25 mouse cellular contexts compared by ENCODE assay signal in the genomic region with DNA sequence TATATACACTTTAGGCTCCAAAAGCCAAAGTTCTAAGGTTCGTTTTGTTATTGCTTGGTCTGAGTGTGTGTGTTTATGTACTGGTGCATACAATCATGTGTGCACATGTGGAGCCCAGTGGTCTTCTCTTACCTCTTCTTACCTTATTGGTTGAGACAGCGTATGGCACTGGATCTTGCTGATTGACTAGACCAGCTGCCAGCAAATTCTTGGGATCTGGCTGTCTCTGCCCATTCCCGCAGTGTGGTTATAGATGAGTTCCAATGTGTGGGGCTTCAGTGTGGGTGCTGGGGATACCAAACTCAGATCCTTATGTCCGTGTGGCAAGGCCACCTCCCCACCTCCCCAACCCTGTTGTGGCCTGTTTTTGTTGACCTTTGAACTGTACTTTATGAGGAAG. TPM values are rescaled to one million over a fixed set of nuclear protein-coding genes. Genes with fewer than 3 reads are reported as not detected.
A peak's percentile ranks its signal among the peaks of the same experiment; 100 is the strongest.
DNase-seq lines count a peak whose midpoint lies in the region; ATAC-seq and TF ChIP-seq lines count a peak whose summit lies in the region.
"Had no signal": no experiment of that assay in that cellular context is flagged by ENCODE, and none has a peak within 500 bp of the region (broad histone marks: within the 10 kb centered on the region; RNA-seq: fewer than 3 reads in every experiment).

No protein-coding gene starts in this region.

- no peaks in the 10 kb centered on the region for H3K36me3 ChIP-seq in liver, adult 2 months (ENCODE audit: control insufficient read depth, insufficient read depth, low read length)
- H3K36me3 ChIP-seq in liver, embryonic 11.5 days (ENCODE audit: control insufficient read depth, insufficient read depth, low read length): no peaks in the 10 kb centered on the region
- H3K36me3 ChIP-seq in intestine, embryonic 15.5 days: no peaks in the 10 kb centered on the region
- no peaks in the 10 kb centered on the region for H3K36me3 ChIP-seq in myocyte (ENCODE audit: control insufficient read depth, insufficient read depth)
- H3K36me3 ChIP-seq: embryonic facial prominence, embryonic 12.5 days; embryonic facial prominence, embryonic 15.5 days; G1E; hindbrain, embryonic 12.5 days had no signal

- peak overlapping the region; percentile 17; the same call in 1 of the 2 replicates for H3K9ac ChIP-seq in liver, adult 2 months (ENCODE audit: low read depth, low read length)
- H3K9ac ChIP-seq in liver, embryonic 11.5 days (ENCODE audit: low read depth, low read length): no peak overlapping the region
- no peak overlapping the region for H3K9ac ChIP-seq in intestine, embryonic 15.5 days
- H3K9ac ChIP-seq: embryonic facial prominence, embryonic 12.5 days; embryonic facial prominence, embryonic 15.5 days; forebrain, postnatal 0 days; hindbrain, embryonic 12.5 days had no signal

- H3K9me3 ChIP-seq in liver, embryonic 11.5 days (ENCODE audit: control insufficient read depth, low read length): peaks cover 1% of the 10 kb centered on the region; the same call in 1 of the 2 replicates
- 0 out of 2 replicates have a peak, but pooled peaks cover under 1% of the 10 kb centered on the region for H3K9me3 ChIP-seq in intestine, embryonic 15.5 days
- H3K9me3 ChIP-seq: embryonic facial prominence, embryonic 15.5 days had no signal

- WGBS in liver, adult 2 months: 19% methylated on average over 4 of the region's 4 CpGs
- WGBS in liver, embryonic 11.5 days: 81% methylated on average over 4 of the region's 4 CpGs
- WGBS in intestine, embryonic 15.5 days: 76% methylated on average over 4 of the region's 4 CpGs

- no peak overlapping the region for H3K4me3 ChIP-seq in liver, adult 2 months (ENCODE audit: insufficient read depth, low read depth, low read length)
- H3K4me3 ChIP-seq in liver, embryonic 11.5 days (ENCODE audit: low read depth, low read length): no peak overlapping the region
- no peak overlapping the region for H3K4me3 ChIP-seq in intestine, embryonic 15.5 days (replicated peaks)
- no peak overlapping the region for H3K4me3 ChIP-seq in myocyte
- H3K4me3 ChIP-seq: embryonic facial prominence, embryonic 12.5 days; embryonic facial prominence, embryonic 15.5 days; gastrocnemius, adult 2 months; hindbrain, embryonic 12.5 days had no signal

- H3K4me1 ChIP-seq in liver, adult 2 months (ENCODE audit: control insufficient read depth, insufficient read depth, low read length): peaks cover 25% of the 10 kb centered on the region
- peaks cover 13% of the 10 kb centered on the region for H3K4me1 ChIP-seq in liver, embryonic 11.5 days (replicated peaks; ENCODE audit: control insufficient read depth, insufficient read depth, low read length)
- H3K4me1 ChIP-seq in intestine, embryonic 15.5 days (replicated peaks): 0 out of 2 replicates have a peak, but pooled peaks cover 4% of the 10 kb centered on the region
- H3K4me1 ChIP-seq: embryonic facial prominence, embryonic 12.5 days; embryonic facial prominence, embryonic 15.5 days; hindbrain, embryonic 12.5 days had no signal

- H3K27me3 ChIP-seq in liver, adult 2 months (ENCODE audit: control insufficient read depth, insufficient read depth, low read length): no peaks in the 10 kb centered on the region
- H3K27me3 ChIP-seq in liver, embryonic 11.5 days (replicated peaks; ENCODE audit: control insufficient read depth, insufficient read depth, low read length): no peaks in the 10 kb centered on the region
- no peaks in the 10 kb centered on the region for H3K27me3 ChIP-seq in intestine, embryonic 15.5 days (replicated peaks)
- no peaks in the 10 kb centered on the region for H3K27me3 ChIP-seq in myocyte (ENCODE audit: control insufficient read depth, insufficient read depth, insufficient read length)
- H3K27me3 ChIP-seq: CH12.LX; embryonic facial prominence, embryonic 12.5 days; embryonic facial prominence, embryonic 15.5 days; Patski had no signal

- H3K79me2 ChIP-seq in liver, adult 2 months (ENCODE audit: control insufficient read depth, insufficient read depth, low read length): no peaks in the 10 kb centered on the region
- no peaks in the 10 kb centered on the region for H3K79me2 ChIP-seq in myocyte (ENCODE audit: control insufficient read depth, insufficient read depth)

- TF ChIP-seq CTCF in liver, adult 2 months (IDR thresholded peaks at IDR 0.05; ENCODE audit: low read depth, low read length): no peak

- no peak for TF ChIP-seq POLR2A in liver, adult 2 months (IDR thresholded peaks at IDR 0.05; ENCODE audit: extremely low read depth, insufficient read depth, low read length)
- no peak for TF ChIP-seq POLR2A in myocyte (IDR thresholded peaks at IDR 0.05; ENCODE audit: insufficient read length, low read depth)

- peak overlapping the region; percentile 96 for H3K27ac ChIP-seq in liver, adult 2 months (replicated peaks; ENCODE audit: insufficient read depth, low read depth, low read length)
- H3K27ac ChIP-seq in liver, embryonic 11.5 days (ENCODE audit: low read depth, low read length): no peak overlapping the region
- peak overlapping the region; percentile 64; the same call in 1 of the 2 replicates for H3K27ac ChIP-seq in intestine, embryonic 15.5 days
- H3K27ac ChIP-seq: embryonic facial prominence, embryonic 12.5 days; embryonic facial prominence, embryonic 15.5 days; gastrocnemius, adult 2 months; hindbrain, embryonic 12.5 days had no signal

- no peak for ATAC-seq in liver, embryonic 11.5 days (replicated peaks; ENCODE audit: low FRiP score)
- no peak for ATAC-seq in intestine, embryonic 15.5 days
- ATAC-seq: Patski had no signal

- H3ac ChIP-seq in myocyte (ENCODE audit: control insufficient read depth, insufficient read length): no peak overlapping the region

- DNase-seq in kidney, adult 18-20 months: peak; percentile 16
- DNase-seq in kidney, postnatal 4 days: no peak
- DNase-seq in liver, adult 2 months (ENCODE audit: extremely low read depth, low read depth, low spot score): peak; percentile 72
- no peak for DNase-seq in liver, embryonic 11.5 days (ENCODE audit: low spot score)
- DNase-seq in B cell, adult 2 months: no peak
- no peak for DNase-seq in lung, postnatal 14 days
- DNase-seq: adrenal gland, postnatal 10 days; adrenal gland, postnatal 36 days; cerebellum, adult 11 months; cerebellum, adult 2 months; cerebellum, adult 9-11 months; cerebellum, postnatal 25 days; forebrain, postnatal 0 days; gastrocnemius, adult 2 months; gastrocnemius, postnatal 14 days; heart, adult 11 months had no signal

- no peak overlapping the region for H3K4me2 ChIP-seq in liver, embryonic 11.5 days
- H3K4me2 ChIP-seq in intestine, embryonic 15.5 days (replicated peaks): no peak overlapping the region
- no peak overlapping the region for H3K4me2 ChIP-seq in myocyte (ENCODE audit: low read depth)
- H3K4me2 ChIP-seq: embryonic facial prominence, embryonic 12.5 days; embryonic facial prominence, embryonic 15.5 days; heart, embryonic 11.5 days; hindbrain, embryonic 12.5 days had no signal

TF ChIP-seq in myocyte, 11 proteins besides CTCF, POLR2A, EP300 and RAD21:
- TF ChIP-seq MYOD1 (IDR thresholded peaks at IDR 0.05; ENCODE audit: control insufficient read depth in 1 of 3, insufficient read length in 2 of 3, low read depth in 2 of 3): peak in 2 of 3 experiments; percentile 55 to 63
- no peak for TF ChIP-seq MAX (IDR thresholded peaks at IDR 0.05; ENCODE audit: low read depth)
- TF ChIP-seq SRF (IDR thresholded peaks at IDR 0.05; ENCODE audit: control insufficient read depth, insufficient read length, low read depth): no peak

RNA-seq across cellular contexts. Expression of gene Acsl1, which starts 21.8 kb away (rescaled TPM):
- 447 and 506 TPM in 2 replicates for total RNA-seq in liver, adult 2 months (2014; rRNA removed)
- 322 and 338 TPM in 2 replicates for polyA plus RNA-seq in liver, adult 2 months (2012; rRNA removed)
- 47.3 and 50.7 TPM in 2 replicates for polyA plus RNA-seq in liver, embryonic 11.5 days (2014; fragmentation: Nextera tagmentation; extraction: Ambion mirVana)
- polyA plus RNA-seq in intestine, embryonic 15.5 days (2015; fragmentation: Nextera tagmentation; extraction: Ambion mirVana): 40.1 and 40.3 TPM in 2 replicates
- 12.7 TPM for polyA plus RNA-seq in myocyte (2012; fragmentation: generic; extraction: Trizol)

Comparison
In these comparisons a context has a peak if more than half of its experiments do, and no peak if none do; other contexts are left out.
1. DNase-seq: peak in kidney, adult 18-20 months (single experiment) and liver, adult 2 months (single experiment); none in kidney, postnatal 4 days (0 of 2), liver, embryonic 11.5 days (single experiment), B cell, adult 2 months (0 of 2) and lung, postnatal 14 days (single experiment).